In genomic region chr5:122636958-122637357, GRCm38 (mm10) we compare ENCODE assay signal across 10 mouse cellular contexts. TPM values are rescaled to one million over a fixed set of nuclear protein-coding genes. Genes with fewer than 3 reads are reported as not detected.
DNase-seq lines count a peak whose midpoint lies in the region; ATAC-seq and TF ChIP-seq lines count a peak whose summit lies in the region.
"Had no signal": no experiment of that assay in that cellular context is flagged by ENCODE, and none has a peak within 500 bp of the region (broad histone marks: within the 10 kb centered on the region; RNA-seq: fewer than 3 reads in every experiment).

No protein-coding gene starts in this region.

- no peak overlapping the region for H3K27ac ChIP-seq in embryonic facial prominence, embryonic 10.5 days (replicated peaks)
- no peak overlapping the region for H3K27ac ChIP-seq in hindbrain, postnatal 0 days
- H3K27ac ChIP-seq in midbrain, embryonic 12.5 days (replicated peaks), result no peak overlapping the region

- H3K9me3 ChIP-seq in embryonic facial prominence, embryonic 10.5 days, result no peaks in the 10 kb centered on the region
- H3K9me3 ChIP-seq in hindbrain, postnatal 0 days (ENCODE audit: low read length), result no peaks in the 10 kb centered on the region
- no peaks in the 10 kb centered on the region for H3K9me3 ChIP-seq in midbrain, embryonic 12.5 days
- H3K9me3 ChIP-seq: G1E had no signal

- peak overlapping the region; percentile 38 for H3K4me3 ChIP-seq in embryonic facial prominence, embryonic 10.5 days
- 0 out of 2 replicates have a peak overlapping the region, but pooled peaks have one; percentile 8 for H3K4me3 ChIP-seq in hindbrain, postnatal 0 days (ENCODE audit: low read length)
- H3K4me3 ChIP-seq in midbrain, embryonic 12.5 days, result peak overlapping the region; percentile 23
- H3K4me3 ChIP-seq: megakaryocyte, embryonic 14.5 days had no signal

- ATAC-seq in hindbrain, postnatal 0 days, result peak; percentile 47; the same call in 1 of the 2 replicates
- ATAC-seq in midbrain, embryonic 12.5 days (ENCODE audit: low FRiP score, low read depth), result no peak

- no peaks in the 10 kb centered on the region for H3K27me3 ChIP-seq in embryonic facial prominence, embryonic 10.5 days (replicated peaks; ENCODE audit: low read depth, poor library complexity, severe bottlenecking)
- no peaks in the 10 kb centered on the region for H3K27me3 ChIP-seq in hindbrain, postnatal 0 days (ENCODE audit: insufficient read depth, low read length)
- H3K27me3 ChIP-seq in midbrain, embryonic 12.5 days, result no peaks in the 10 kb centered on the region

- H3K9ac ChIP-seq in hindbrain, postnatal 0 days (replicated peaks; ENCODE audit: low read length), result no peak overlapping the region
- no peak overlapping the region for H3K9ac ChIP-seq in midbrain, embryonic 12.5 days (replicated peaks)

- 39% methylated on average over 16 of the region's 16 CpGs for WGBS in embryonic facial prominence, embryonic 10.5 days
- WGBS in hindbrain, postnatal 0 days, result 37% methylated on average over 16 of the region's 16 CpGs
- WGBS in midbrain, embryonic 12.5 days, result 47% methylated on average over 16 of the region's 16 CpGs

- peak overlapping the region; percentile 49 for H3K4me2 ChIP-seq in hindbrain, postnatal 0 days (ENCODE audit: low read depth, low read length)
- peak overlapping the region; percentile 43 for H3K4me2 ChIP-seq in midbrain, embryonic 12.5 days (replicated peaks)

- H3K4me1 ChIP-seq in embryonic facial prominence, embryonic 10.5 days, result 0 out of 2 replicates have a peak, but pooled peaks cover 9% of the 10 kb centered on the region
- H3K4me1 ChIP-seq in hindbrain, postnatal 0 days (ENCODE audit: insufficient read depth, low read length), result no peaks in the 10 kb centered on the region; the same call in none of the 2 replicates
- peaks cover 4% of the 10 kb centered on the region; the same call in 1 of the 2 replicates for H3K4me1 ChIP-seq in midbrain, embryonic 12.5 days

- peak; percentile 45 for DNase-seq in embryo, embryonic 10 days (ENCODE audit: low spot score)
- no peak for DNase-seq in embryo, embryonic 9.5 days (ENCODE audit: extremely low spot score)
- DNase-seq in embryonic facial prominence, embryonic 10.5 days (ENCODE audit: low spot score), result no peak
- DNase-seq in hindbrain, postnatal 0 days (ENCODE audit: low spot score), result peak; percentile 28
- DNase-seq in left cerebral cortex, postnatal 36 days (ENCODE audit: low spot score in 2 of 2), result no peak
- DNase-seq in right cerebral cortex, postnatal 10 days (ENCODE audit: low spot score in 2 of 2), result no peak
- DNase-seq in embryo, embryonic 11 days, result no peak

- no peaks in the 10 kb centered on the region for H3K36me3 ChIP-seq in embryonic facial prominence, embryonic 10.5 days (replicated peaks)
- no peaks in the 10 kb centered on the region for H3K36me3 ChIP-seq in hindbrain, postnatal 0 days (ENCODE audit: insufficient read depth, low read length)
- no peaks in the 10 kb centered on the region for H3K36me3 ChIP-seq in midbrain, embryonic 12.5 days
- H3K36me3 ChIP-seq: G1E had no signal

- TF ChIP-seq CTCF in hindbrain, postnatal 0 days (IDR thresholded peaks at IDR 0.05; ENCODE audit: low read depth), result no peak

- intact Hi-C loops in left cerebral cortex, postnatal 36 days (cut with DNase I), result no loop called here

RNA-seq across cellular contexts. Expression of gene P2rx7, which starts 6.8 kb away (rescaled TPM):
- polyA plus RNA-seq in embryonic facial prominence, embryonic 10.5 days (2016; fragmentation: Nextera tagmentation; extraction: Ambion mirVana), result 0.30 and 0.35 TPM in 2 replicates
- total RNA-seq in hindbrain, postnatal 0 days (2014; rRNA removed), result 13.5 and 16.2 TPM in 2 replicates
- 7.1 and 7.3 TPM in 2 replicates for polyA plus RNA-seq in hindbrain, postnatal 0 days (2015; fragmentation: Nextera tagmentation; extraction: Ambion mirVana)
- polyA plus RNA-seq in midbrain, embryonic 12.5 days (2016; fragmentation: Nextera tagmentation; extraction: Ambion mirVana), result 1.5 TPM in 2 replicates
- 1 to 10 TPM; 8.0 to 8.8 TPM for total RNA-seq in left cerebral cortex, postnatal 36 days (2021)

RNA-seq across cellular contexts. Expression of gene Ift81, which starts 22.6 kb away (rescaled TPM):
- polyA plus RNA-seq in embryonic facial prominence, embryonic 10.5 days (2016; fragmentation: Nextera tagmentation; extraction: Ambion mirVana), result 40.3 and 50.2 TPM in 2 replicates
- total RNA-seq in hindbrain, postnatal 0 days (2014; rRNA removed), result 21.3 and 32.3 TPM in 2 replicates
- 66.3 and 66.5 TPM in 2 replicates for polyA plus RNA-seq in hindbrain, postnatal 0 days (2015; fragmentation: Nextera tagmentation; extraction: Ambion mirVana)
- 59.8 TPM in 2 replicates for polyA plus RNA-seq in midbrain, embryonic 12.5 days (2016; fragmentation: Nextera tagmentation; extraction: Ambion mirVana)
- 10 to 100 TPM; 37.1 to 46.0 TPM for total RNA-seq in left cerebral cortex, postnatal 36 days (2021)

Comparison
In these comparisons a context has a peak if more than half of its experiments do, and no peak if none do; other contexts are left out.
1. DNase-seq: peak in embryo, embryonic 10 days (single experiment) and hindbrain, postnatal 0 days (single experiment); none in embryo, embryonic 9.5 days (single experiment), embryonic facial prominence, embryonic 10.5 days (single experiment), left cerebral cortex, postnatal 36 days (0 of 2), right cerebral cortex, postnatal 10 days (0 of 2) and embryo, embryonic 11 days (single experiment).
2. Peak in every context shown above with its lines, with median percentiles within 50 percentile points of each other: H3K4me3 ChIP-seq.